ENCODE assay signal across 10 mouse cellular contexts in the genomic region with DNA sequence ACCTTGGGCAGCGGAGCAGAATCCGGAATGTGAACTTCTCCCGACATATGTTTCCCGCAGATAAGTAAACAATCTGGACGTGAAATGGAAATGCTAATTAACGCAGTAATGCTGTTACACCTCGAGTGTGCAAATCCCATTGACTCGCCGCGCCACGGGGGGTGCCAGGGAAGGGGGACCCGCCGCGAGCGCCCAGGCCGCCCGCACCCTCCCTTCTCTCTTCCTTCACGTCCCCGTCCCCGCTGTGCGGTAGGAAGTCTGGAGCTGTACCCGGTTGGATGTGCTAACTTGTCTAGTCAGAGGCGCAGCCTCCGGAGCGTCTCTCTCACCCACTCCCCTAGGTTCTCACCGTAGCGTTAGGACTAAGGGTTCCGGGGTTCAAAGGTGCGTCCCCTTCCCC. TPM values are rescaled to one million over a fixed set of nuclear protein-coding genes. Genes with fewer than 3 reads are reported as not detected.
A peak's percentile ranks its signal among the peaks of the same experiment; 100 is the strongest.
DNase-seq lines count a peak whose midpoint lies in the region; ATAC-seq and TF ChIP-seq lines count a peak whose summit lies in the region.
"Had no signal": no experiment of that assay in that cellular context is flagged by ENCODE, and none has a peak within 500 bp of the region (broad histone marks: within the 10 kb centered on the region; RNA-seq: fewer than 3 reads in every experiment).

No protein-coding gene starts in this region.

- H3K9me3 ChIP-seq in kidney, embryonic 16.5 days (ENCODE audit: low read length) = no peaks in the 10 kb centered on the region
- no peaks in the 10 kb centered on the region for H3K9me3 ChIP-seq in embryonic facial prominence, embryonic 12.5 days
- H3K9me3 ChIP-seq in intestine, embryonic 15.5 days = no peaks in the 10 kb centered on the region

- TF ChIP-seq POLR2A in lung, adult 2 months (IDR thresholded peaks at IDR 0.05; ENCODE audit: borderline replicate concordance, extremely low read depth, low read depth, low read length) = no peak

- H3K27ac ChIP-seq in kidney, embryonic 16.5 days (ENCODE audit: low read length) = no peak overlapping the region
- H3K27ac ChIP-seq in embryonic facial prominence, embryonic 12.5 days = no peak overlapping the region
- H3K27ac ChIP-seq in intestine, embryonic 15.5 days = no peak overlapping the region

- TF ChIP-seq CTCF in lung, adult 2 months (IDR thresholded peaks at IDR 0.05; ENCODE audit: insufficient read depth, low read length) = no peak

- no peaks in the 10 kb centered on the region; the same call in 1 of the 2 replicates for H3K4me1 ChIP-seq in kidney, embryonic 16.5 days (ENCODE audit: insufficient read depth, low read length)
- H3K4me1 ChIP-seq in embryonic facial prominence, embryonic 12.5 days = peaks cover 7% of the 10 kb centered on the region; the same call in 1 of the 2 replicates
- H3K4me1 ChIP-seq in intestine, embryonic 15.5 days (replicated peaks) = peaks cover 15% of the 10 kb centered on the region
- no peaks in the 10 kb centered on the region for H3K4me1 ChIP-seq in lung, adult 2 months (ENCODE audit: control insufficient read depth, insufficient read depth, low read length)

- no peaks in the 10 kb centered on the region for H3K36me3 ChIP-seq in kidney, embryonic 16.5 days (ENCODE audit: insufficient read depth, low read length)
- H3K36me3 ChIP-seq in embryonic facial prominence, embryonic 12.5 days = no peaks in the 10 kb centered on the region
- H3K36me3 ChIP-seq in intestine, embryonic 15.5 days = no peaks in the 10 kb centered on the region

- H3K4me3 ChIP-seq in kidney, embryonic 16.5 days (ENCODE audit: low read length) = peak overlapping the region; percentile 25; the same call in 1 of the 2 replicates
- H3K4me3 ChIP-seq in embryonic facial prominence, embryonic 12.5 days = peak overlapping the region; percentile 15; the same call in 1 of the 2 replicates
- H3K4me3 ChIP-seq in intestine, embryonic 15.5 days (replicated peaks) = peak overlapping the region; percentile 19; the same call in 1 of the 2 replicates
- H3K4me3 ChIP-seq in lung, adult 2 months (replicated peaks; ENCODE audit: extremely low read depth, low read depth, low read length) = no peak overlapping the region

- no peak for ATAC-seq in kidney, embryonic 16.5 days (ENCODE audit: low FRiP score, low TSS enrichment)
- ATAC-seq in embryonic facial prominence, embryonic 12.5 days (ENCODE audit: insufficient number of reproducible peaks, insufficient read depth, low FRiP score, low TSS enrichment) = no peak
- ATAC-seq in intestine, embryonic 15.5 days = 0 out of 2 replicates have a peak, but pooled peaks have one; percentile 25

- no peak overlapping the region for H3K9ac ChIP-seq in kidney, embryonic 16.5 days (replicated peaks; ENCODE audit: low read length)
- H3K9ac ChIP-seq in embryonic facial prominence, embryonic 12.5 days = no peak overlapping the region
- H3K9ac ChIP-seq in intestine, embryonic 15.5 days = no peak overlapping the region

- DNase-seq in kidney, postnatal 25 days = no peak
- peak; percentile 26 for DNase-seq in retina, embryonic 14.5 days (ENCODE audit: low spot score)
- DNase-seq in left cerebral cortex, adult 18-20 months (ENCODE audit: low spot score in 2 of 2) = no peak
- DNase-seq in lung, adult 2 months = no peak
- DNase-seq in kidney, adult 18-20 months = no peak
- DNase-seq: kidney, adult 9 months had no signal

- under 1% methylated on average over 29 of the region's 29 CpGs for WGBS in kidney, embryonic 16.5 days
- 1% methylated on average over 29 of the region's 29 CpGs for WGBS in embryonic facial prominence, embryonic 12.5 days
- WGBS in intestine, embryonic 15.5 days = 1% methylated on average over 29 of the region's 29 CpGs
- WGBS in lung, adult 2 months = 1% methylated on average over 29 of the region's 29 CpGs

- peak overlapping the region; percentile 30 for H3K4me2 ChIP-seq in kidney, embryonic 16.5 days (replicated peaks; ENCODE audit: low read depth, low read length)
- peak overlapping the region; percentile 37; the same call in 1 of the 2 replicates for H3K4me2 ChIP-seq in embryonic facial prominence, embryonic 12.5 days (replicated peaks)
- H3K4me2 ChIP-seq in intestine, embryonic 15.5 days (replicated peaks) = peak overlapping the region; percentile 42

- H3K27me3 ChIP-seq in kidney, embryonic 16.5 days (ENCODE audit: insufficient read depth, low read length) = peaks cover 96% of the 10 kb centered on the region
- peaks cover 83% of the 10 kb centered on the region for H3K27me3 ChIP-seq in embryonic facial prominence, embryonic 12.5 days
- H3K27me3 ChIP-seq in intestine, embryonic 15.5 days (replicated peaks) = peaks cover 89% of the 10 kb centered on the region

RNA-seq across cellular contexts. Expression of gene Sox14, which starts 6.7 kb away (rescaled TPM):
- polyA plus RNA-seq in kidney, embryonic 16.5 days (2015; fragmentation: Nextera tagmentation; extraction: Ambion mirVana) = not detected in 2 replicates
- polyA plus RNA-seq in embryonic facial prominence, embryonic 12.5 days (2016; fragmentation: Nextera tagmentation; extraction: Ambion mirVana) = 1.3 and 2.4 TPM in 2 replicates
- not detected in 2 replicates for polyA plus RNA-seq in intestine, embryonic 15.5 days (2015; fragmentation: Nextera tagmentation; extraction: Ambion mirVana)
- total RNA-seq in left cerebral cortex, adult 18-20 months (2021) = not detected
- not detected in 2 replicates for polyA plus RNA-seq in lung, adult 2 months (2012; rRNA removed)
- total RNA-seq: common myeloid progenitor, adult 5-6 weeks had no signal
